Mouse (Mus musculus): ENCODE data around the gene Eapp. TPM values are rescaled to one million over a fixed set of nuclear protein-coding genes. Genes with fewer than 3 reads are reported as not detected.
"Not testable (repeated sequence)": the region's sequence is repeated elsewhere in the genome, so short reads cannot be mapped to it uniquely, and the experiment has no call there.

Gene Eapp
- 41.3 and 41.6 TPM in 2 replicates for total RNA-seq (2021)
- long read RNA-seq, full-length matches to known transcripts, result 32 of 49 reads
- long read RNA-seq, partial matches to known transcripts, result 10 of 49 reads
- long read RNA-seq, other reads (novel, unspliced or antisense), result 7 of 49 reads

DNA sequence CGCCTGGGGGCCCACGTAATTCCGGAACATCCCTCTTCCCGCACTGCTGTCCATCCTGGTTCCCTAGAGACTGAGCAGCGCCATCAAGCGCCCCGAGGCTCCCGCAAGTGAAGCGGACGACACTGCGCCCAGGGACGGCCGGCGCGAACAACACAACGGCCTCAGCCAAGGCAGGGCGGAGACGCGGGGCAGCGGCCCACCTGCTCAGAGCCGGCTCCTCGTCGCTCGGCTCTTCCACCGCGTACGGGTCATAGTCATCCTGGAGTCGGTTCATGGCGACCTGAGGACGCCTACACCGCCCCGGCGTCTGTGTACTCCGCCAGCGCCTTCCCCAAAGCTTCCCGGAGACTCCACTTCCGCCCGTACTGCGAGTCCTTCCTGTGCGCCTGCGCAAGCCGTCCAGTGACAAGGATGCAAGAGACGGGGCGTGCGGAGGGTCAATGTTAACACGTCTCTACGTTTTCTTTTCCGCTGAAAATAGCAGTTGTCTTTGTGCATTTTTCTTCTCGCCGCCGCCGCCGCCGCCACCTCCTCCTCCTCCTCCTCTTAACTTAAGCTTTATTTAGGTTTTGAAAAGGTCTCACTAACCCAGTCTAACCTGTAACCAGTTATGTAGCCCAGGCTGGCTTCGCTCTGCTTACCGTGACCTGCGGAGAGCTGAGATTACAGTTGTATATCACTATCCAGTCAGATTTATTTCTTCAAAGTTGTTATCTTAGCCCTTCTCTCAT lies at the start of gene Eapp:
Gene Eapp, minus strand, starts transcription at position 387 of the 731 bp plus-strand sequence.
- DNase-seq, result peak; percentile 96

DNA sequence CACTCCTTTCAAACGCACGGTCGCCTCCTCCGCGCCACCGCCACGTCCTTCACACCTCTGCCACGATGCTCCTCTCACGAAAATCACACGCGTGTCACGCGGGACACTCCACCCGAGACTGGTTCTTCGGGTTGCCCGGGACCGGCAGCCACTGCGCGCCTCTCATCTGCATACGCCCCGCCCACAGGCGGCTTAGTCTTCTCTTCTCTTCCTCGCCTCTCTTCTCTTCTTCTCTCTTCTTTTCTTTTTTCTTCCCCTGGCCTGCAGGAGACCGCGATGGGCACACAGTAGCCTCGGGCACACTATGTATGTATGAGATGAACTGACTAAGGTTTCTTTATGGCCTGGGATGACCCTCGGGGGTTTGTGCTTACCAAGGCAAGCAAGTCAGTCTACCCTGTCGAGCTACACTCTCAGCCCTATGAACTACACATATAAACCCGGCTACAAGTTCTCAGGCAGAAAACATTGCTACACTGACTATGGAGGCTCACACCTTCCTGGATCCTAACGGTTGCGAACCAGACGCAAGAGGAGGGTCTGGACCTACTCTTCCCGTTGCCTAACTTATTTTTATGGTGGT lies 43.1 kb upstream of the Eapp start:
- not testable (repeated sequence) for DNase-seq

DNA sequence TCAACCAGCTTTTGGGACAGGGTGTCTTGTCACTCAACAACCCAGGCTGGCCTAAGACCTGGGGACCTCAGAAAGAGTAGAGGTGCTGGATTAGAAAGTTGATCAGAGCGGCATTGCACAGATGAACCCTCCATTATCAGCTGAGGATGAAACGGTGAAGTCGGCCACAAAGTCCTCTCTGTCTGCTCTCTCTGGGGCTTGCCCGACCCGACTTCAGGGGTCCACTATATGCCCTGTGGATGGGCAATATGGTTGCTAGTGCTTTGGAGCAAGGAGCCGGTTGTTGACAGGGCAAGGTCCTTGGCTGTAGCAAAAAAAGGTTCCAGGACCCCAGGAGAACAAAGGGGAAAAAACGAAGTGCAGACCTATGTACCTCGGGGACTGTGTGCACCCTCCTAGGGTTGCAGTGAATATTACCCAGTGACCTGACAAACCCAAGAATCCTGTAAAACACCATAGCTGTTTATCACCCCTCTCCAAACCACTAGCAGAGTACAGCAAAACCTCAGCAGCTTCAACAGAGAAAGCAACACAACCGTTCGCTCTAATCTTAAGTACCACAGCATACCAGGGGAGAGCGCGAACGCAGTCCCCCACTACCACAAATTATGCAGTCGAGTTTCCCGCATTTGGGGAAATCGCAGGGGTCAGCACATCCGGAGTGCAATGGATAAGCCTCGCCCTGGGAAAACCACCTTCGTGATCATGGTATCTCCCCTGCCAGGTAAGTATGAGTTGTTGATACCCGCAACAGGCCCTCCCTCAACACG lies 42.4 kb upstream of the Eapp start:
- DNase-seq, result not testable (repeated sequence)

DNA sequence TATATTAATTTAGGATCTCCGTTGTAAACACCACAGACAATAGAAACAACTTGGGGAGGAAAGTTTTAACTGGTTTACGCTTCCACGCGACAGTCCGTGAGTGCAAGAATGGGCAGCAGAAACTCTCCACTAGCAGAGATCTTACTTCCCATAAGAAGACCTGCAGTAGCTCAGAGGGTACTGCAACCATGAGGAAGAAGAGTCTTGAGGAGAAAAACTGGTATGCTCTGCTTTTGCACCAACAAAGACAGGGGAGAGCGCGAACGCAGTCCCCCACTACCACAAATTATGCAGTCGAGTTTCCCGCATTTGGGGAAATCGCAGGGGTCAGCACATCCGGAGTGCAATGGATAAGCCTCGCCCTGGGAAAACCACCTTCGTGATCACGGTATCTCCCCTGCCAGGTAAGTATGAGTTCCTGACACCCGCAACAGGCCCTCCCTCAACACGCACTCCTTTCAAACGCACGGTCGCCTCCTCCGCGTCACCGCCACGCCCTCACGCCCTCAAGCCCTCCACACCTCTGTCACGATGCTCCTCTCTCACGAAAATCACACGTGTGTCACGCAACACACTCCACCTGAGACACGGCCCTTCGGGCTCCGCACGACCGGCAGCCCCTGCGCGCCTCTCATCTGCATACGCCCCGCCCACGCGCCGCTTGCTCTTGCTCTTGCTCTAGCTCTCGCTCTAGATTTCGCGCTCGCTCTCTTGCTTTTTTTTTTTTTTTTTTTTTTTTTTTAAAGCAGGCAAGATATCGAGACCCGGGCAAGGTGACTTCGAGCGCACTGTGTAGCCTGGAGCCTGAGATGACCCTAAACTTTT lies 38.8 kb upstream of the Eapp start:
- DNase-seq, result peak; percentile 17

DNA sequence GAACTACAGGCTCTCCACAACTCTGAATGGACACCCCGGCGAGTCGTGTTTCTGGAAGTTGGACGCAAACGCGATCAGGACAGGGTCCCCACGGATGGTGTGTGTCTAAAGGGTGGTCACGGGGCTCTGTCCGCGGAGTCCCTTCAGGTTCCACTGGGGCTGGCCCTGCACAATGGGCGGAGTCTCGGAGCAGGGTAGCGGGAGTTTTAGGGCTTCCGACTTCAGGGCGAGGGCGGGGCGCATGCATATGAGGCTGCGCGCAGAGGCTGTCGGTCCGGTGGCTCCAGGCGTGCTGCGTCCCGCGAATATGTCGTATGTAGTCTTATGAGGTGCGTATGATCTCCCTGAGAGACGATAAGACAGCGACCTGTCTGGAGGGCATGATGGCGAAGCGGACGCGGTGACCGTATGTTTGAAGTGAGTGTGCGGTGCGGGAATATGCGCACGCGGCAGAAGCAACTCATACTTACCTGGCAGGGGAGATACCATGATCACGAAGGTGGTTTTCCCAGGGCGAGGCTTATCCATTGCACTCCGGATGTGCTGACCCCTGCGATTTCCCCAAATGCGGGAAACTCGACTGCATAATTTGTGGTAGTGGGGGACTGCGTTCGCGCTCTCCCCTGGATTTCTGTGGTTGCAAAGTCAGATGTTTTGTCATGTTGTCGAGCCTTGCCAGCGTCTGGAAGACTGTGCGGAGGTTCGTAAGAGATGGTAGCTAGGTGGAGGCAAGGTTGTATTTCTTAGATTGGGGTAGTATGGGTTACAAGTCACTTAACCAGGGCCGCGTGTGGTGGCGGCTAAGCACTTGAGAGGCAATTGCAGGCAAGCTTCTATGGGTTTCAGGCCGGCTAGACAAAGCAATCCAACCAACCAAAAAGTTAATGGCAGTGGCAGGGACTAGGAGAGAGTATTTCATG lies 33.7 kb upstream of the Eapp start:
- DNase-seq, result not testable (repeated sequence)

DNA sequence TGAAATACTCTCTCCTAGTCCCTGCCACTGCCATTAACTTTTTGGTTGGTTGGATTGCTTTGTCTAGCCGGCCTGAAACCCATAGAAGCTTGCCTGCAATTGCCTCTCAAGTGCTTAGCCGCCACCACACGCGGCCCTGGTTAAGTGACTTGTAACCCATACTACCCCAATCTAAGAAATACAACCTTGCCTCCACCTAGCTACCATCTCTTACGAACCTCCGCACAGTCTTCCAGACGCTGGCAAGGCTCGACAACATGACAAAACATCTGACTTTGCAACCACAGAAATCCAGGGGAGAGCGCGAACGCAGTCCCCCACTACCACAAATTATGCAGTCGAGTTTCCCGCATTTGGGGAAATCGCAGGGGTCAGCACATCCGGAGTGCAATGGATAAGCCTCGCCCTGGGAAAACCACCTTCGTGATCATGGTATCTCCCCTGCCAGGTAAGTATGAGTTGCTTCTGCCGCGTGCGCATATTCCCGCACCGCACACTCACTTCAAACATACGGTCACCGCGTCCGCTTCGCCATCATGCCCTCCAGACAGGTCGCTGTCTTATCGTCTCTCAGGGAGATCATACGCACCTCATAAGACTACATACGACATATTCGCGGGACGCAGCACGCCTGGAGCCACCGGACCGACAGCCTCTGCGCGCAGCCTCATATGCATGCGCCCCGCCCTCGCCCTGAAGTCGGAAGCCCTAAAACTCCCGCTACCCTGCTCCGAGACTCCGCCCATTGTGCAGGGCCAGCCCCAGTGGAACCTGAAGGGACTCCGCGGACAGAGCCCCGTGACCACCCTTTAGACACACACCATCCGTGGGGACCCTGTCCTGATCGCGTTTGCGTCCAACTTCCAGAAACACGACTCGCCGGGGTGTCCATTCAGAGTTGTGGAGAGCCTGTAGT lies 23.4 kb upstream of the Eapp start:
- not testable (repeated sequence) for DNase-seq

DNA sequence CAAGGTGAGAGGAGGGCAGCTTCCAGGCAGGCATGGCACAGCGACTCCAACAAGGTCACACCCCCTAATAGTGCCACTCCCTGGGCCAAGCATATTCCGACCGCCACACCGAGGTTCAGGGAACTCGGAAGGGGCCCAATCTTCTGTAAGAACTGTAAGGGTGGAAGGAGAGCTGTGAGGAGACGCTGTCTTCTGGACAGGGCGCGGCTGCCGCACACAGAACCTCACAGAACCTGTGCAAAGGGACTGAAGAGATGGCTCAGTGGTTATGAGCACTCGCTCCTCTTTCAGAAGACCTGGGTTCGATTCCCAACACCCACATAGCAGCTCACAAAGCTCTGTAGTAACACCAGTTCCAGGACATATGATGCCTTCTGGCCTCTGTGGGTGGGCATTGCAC lies 21.8 kb upstream of the Eapp start:
- DNase-seq, result not testable (repeated sequence)

DNA sequence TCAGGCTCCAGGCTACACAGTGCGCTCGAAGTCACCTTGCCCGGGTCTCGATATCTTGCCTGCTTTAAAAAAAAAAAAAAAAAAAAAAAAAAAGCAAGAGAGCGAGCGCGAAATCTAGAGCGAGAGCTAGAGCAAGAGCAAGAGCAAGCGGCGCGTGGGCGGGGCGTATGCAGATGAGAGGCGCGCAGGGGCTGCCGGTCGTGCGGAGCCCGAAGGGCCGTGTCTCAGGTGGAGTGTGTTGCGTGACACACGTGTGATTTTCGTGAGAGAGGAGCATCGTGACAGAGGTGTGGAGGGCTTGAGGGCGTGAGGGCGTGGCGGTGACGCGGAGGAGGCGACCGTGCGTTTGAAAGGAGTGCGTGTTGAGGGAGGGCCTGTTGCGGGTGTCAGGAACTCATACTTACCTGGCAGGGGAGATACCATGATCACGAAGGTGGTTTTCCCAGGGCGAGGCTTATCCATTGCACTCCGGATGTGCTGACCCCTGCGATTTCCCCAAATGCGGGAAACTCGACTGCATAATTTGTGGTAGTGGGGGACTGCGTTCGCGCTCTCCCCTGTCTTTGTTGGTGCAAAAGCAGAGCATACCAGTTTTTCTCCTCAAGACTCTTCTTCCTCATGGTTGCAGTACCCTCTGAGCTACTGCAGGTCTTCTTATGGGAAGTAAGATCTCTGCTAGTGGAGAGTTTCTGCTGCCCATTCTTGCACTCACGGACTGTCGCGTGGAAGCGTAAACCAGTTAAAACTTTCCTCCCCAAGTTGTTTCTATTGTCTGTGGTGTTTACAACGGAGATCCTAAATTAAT lies 18.3 kb upstream of the Eapp start:
- not testable (repeated sequence) for DNase-seq

DNA sequence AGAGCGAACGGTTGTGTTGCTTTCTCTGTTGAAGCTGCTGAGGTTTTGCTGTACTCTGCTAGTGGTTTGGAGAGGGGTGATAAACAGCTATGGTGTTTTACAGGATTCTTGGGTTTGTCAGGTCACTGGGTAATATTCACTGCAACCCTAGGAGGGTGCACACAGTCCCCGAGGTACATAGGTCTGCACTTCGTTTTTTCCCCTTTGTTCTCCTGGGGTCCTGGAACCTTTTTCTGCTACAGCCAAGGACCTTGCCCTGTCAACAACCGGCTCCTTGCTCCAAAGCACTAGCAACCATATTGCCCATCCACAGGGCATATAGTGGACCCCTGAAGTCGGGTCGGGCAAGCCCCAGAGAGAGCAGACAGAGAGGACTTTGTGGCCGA lies 14.8 kb upstream of the Eapp start:
- DNase-seq, result not testable (repeated sequence)

DNA sequence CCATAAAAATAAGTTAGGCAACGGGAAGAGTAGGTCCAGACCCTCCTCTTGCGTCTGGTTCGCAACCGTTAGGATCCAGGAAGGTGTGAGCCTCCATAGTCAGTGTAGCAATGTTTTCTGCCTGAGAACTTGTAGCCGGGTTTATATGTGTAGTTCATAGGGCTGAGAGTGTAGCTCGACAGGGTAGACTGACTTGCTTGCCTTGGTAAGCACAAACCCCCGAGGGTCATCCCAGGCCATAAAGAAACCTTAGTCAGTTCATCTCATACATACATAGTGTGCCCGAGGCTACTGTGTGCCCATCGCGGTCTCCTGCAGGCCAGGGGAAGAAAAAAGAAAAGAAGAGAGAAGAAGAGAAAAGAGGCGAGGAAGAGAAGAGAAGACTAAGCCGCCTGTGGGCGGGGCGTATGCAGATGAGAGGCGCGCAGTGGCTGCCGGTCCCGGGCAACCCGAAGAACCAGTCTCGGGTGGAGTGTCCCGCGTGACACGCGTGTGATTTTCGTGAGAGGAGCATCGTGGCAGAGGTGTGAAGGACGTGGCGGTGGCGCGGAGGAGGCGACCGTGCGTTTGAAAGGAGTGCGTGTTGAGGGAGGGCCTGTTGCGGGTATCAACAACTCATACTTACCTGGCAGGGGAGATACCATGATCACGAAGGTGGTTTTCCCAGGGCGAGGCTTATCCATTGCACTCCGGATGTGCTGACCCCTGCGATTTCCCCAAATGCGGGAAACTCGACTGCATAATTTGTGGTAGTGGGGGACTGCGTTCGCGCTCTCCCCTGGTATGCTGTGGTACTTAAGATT lies 14.2 kb upstream of the Eapp start:
- DNase-seq, result not testable (repeated sequence)

DNA sequence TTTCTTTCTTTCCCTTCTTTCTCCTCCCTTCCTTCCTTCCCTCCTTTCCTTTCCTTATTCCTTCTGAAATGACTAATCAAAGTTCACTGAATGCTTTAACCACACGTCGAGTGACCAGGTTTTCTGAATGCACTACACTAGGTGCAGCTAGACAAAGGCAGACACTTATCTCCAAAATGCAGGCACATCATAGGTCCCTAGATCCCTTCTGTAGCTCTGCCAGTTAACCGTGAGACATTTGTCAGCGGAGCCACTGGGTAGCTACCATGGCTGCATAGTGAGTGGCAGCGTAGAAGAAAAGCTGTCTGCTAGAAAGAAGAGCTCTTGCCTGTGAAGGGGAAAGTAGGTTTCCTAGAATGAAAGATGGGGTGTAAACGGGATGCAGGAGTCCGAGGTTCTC lies 3.7 kb upstream of the Eapp start:
- no peak for DNase-seq

DNA sequence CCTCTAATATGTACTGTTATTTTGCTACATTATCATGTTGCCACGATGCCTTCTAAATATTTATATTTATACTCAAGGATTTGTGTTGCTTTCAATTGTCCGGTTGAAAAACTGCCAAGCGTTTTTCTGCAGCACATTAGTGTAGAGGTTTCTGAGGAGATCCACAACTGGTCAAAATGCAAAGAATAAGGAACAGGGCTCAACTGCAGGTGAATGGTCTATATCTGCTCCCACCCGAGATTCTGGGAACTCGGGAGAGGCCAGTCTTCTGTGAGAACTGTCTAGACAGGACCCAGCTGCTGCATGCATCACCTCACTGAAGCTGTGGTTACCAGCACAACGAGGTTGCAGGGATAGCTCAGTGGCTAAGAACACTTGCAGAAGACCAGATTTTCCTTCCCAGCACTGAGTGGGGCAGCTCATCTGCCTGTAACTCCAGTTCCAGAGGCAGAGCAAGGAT lies 2.1 kb upstream of the Eapp start:
- DNase-seq, result no peak

DNA sequence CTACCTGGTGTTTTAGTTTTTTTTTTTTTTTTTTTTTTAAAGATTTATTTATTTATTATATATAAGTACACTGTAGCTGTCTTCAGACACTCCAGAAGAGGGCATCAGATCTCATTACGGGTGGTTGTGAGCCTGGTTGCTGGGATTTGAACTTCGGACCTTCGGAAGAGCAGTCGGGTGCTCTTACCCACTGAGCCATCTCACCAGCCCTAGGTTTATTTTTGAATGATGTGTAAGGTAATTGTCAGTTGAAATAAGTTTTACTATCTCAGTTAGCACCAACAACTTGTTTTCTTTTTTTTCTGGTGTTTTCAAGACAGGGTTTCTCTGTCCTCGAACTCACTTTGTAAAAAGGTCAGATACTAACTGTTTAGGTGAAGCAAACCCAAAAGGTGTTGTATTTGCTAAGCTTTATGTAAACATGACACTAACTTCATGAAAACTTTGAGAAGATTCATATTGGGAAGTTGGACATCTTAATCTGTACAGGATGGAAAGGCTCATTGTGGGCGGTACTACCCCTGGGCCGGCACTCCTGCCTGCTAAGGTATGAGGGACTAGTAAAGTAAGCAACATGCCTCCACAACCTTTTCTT lies 1.4 kb upstream of the Eapp start:
- no peak for DNase-seq

DNA sequence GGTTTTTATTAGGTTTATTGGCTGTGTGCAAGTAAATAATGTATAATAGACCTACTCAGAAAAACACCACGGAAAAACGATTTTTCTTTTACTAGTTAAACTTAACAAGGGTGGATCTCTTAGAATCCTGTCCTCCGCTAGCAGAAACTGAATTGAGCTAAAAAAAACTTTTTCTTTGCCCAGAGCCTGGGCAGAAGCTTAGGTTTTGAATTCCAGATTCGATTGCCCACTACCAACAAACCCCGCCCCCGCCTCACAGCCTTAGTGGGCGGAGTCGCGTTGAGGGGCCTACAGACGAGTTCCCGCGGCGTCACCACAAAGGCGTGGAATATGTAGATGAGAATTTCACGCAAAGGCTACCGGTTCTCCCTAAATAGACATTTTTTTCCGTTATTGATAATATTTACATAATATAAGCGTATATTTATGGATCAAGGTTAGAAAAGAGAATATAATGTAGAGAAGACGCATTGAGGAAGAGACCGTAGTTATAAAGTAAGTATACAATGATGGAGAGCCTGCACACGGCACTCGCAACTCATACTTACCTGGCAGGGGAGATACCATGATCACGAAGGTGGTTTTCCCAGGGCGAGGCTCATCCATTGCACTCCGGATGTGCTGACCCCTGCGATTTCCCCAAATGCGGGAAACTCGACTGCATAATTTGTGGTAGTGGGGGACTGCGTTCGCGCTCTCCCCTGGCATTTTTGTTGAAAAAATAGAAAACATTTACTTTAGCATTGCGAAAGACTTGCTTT lies 725 bp upstream of the Eapp start:
- peak; percentile 93 for DNase-seq

DNA sequence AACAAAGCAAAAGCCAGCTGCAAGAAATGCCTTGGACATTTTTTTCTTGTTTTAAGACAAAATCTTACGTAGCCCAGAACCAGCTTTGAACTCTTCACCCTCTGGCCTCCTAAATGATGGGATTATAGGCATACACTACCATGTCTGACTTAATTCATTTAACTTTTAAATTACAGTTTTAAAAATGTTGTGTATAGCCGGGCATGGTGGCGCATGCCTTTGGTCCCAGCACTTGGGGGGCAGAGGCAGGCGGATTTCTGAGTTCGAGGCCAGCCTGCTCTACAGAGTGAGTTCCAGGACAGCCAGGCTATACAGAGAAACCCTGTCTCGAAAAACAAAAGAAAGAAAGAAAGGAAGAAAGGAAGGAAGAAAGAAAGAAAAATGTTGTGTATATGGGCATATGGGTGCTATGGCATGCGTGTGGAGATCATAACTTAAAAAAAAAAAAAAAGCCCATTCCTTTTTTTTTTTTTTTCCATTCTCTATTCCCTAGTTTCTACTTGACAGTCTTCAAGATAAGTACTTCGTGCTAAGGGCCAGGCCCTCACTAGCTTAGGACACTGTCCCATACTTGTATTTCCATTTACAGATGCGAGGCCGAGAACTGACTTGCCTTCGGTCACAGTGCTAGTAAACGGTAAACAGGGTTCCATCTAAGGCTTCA lies 718 bp downstream of the Eapp start:
- DNase-seq, result no peak

DNA sequence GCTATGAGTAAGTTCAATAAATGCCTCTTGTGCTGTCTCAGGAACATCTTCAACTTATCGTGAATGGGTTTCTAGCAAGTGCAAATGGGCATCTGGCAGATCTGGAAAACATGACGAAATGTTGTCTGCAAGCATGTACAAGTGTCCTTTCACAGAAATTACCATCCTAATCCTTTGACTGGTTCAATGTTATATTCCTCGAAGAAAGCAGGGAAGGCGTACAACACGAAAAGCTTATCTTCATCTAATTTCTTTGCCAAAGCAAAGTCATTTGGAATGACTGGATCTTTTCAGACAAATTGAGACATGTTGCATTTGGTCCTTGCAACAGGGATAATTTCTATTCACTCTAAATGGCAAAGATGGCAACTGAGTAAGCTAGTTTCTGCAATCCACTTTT lies 6.6 kb downstream of the Eapp start:
- no peak for DNase-seq

Data from adrenal gland, postnatal 25 days (tissue).